Mouse (Mus musculus): ENCODE measurements around the gene Zfp553. TPM values are rescaled to one million over a fixed set of nuclear protein-coding genes. Genes with fewer than 3 reads are reported as not detected.
"Not testable (repeated sequence)": the region's sequence is repeated elsewhere in the genome, so short reads cannot be mapped to it uniquely, and the experiment has no call there.

Gene Zfp553
- total RNA-seq, 2 experiments from 2014 or later, result 6.5 to 13.8 TPM

DNA sequence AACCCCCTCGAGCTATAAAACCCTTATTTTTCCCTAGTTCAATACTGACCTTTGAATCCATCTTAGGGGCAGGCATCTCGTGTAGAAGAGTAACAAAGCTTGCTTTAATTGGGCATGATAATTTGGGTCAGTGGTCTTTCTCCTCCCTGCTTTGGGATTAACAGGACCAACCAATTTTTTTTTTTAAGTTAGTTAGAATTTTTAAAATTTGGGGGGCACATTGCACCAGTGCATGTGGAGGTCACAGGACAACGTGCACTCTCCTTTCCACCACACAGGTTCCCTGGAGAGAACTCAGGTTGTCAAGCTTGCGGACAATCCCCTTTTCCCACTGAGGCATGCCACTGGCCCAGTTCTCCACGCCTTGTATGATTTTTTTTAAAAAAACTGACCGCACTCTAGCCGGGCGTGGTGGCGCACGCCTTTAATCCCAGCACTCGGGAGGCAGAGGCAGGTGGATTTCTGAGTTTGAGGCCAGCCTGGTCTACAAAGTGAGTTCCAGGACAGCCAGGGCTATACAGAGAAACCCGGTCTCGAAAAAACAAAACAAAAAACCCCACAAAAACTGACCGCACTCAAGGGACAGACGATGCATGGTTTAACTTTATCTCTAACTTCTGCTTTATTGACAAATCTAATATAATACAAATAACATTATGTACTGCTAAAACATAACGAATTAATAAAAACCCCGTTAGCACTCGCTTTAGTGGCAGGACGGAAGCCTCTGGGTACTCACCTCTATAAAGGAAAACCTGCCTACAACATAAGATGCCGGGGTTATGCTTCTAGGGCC, 837 bp upstream of the Zfp553 start:
- no peak for ATAC-seq (replicated peaks; ENCODE audit: poor library complexity)

DNA sequence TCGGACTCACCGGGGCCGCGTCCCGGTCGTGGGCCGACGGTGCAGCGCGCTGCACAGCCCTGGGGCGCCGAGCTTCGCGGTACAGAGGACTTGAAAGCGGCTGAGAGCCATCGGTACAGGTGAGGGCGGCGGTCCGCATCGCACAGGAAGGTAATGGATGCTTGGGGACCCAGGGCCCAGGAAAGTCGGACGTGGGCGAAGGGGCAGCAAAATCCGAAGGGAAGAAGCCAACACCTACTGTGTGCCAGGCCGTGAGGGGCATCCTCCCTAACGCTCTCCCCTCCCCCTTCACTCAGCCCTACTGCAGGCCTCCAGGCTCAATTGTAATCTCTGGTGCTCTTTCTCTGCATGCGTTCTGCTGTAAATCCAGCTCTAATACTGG, 498 bp downstream of the Zfp553 start:
- peak; percentile 12; the same call in 1 of the 2 replicates for ATAC-seq (replicated peaks; ENCODE audit: poor library complexity)

DNA sequence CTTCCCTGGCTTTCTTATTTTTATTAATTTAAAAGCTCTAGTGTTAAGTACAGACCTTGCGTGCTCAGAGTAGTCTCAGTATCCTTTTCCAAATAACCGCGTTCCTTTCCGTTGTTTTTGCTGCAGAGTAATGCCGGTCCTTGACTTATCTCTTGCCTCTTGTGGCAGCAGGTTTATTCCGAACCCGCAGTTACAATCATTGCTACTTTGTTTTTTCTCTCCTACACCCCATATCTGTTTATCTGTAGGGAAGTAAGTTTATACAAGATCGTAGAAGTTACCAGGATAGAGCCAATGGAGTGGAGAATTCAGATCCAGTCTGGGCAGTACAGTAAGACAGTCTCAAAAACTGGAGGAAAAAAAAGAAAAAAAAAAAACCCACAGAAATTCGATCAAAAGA, 904 bp downstream of the Zfp553 start:
- no peak for ATAC-seq (replicated peaks; ENCODE audit: poor library complexity)

DNA sequence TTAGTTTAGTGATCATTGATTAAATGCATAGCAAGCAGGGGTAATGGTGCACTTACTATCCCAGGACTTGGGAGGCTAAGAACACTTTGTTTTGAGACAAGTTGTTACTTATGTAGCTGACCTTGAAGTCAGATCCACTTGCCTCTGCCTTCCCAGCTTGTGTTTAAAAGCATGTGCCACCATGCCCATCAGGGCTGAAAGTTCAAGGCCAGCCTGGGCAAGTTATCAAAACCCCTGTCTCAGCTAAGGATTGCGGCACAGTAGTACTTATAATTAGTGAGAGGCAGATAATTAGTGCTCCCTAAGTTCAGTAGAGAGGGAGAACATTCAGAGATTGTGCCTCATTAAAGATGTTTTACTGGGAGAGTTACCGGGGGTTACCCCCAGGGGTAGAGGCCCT, 1.9 kb downstream of the Zfp553 start:
- no peak for ATAC-seq (replicated peaks; ENCODE audit: poor library complexity)

DNA sequence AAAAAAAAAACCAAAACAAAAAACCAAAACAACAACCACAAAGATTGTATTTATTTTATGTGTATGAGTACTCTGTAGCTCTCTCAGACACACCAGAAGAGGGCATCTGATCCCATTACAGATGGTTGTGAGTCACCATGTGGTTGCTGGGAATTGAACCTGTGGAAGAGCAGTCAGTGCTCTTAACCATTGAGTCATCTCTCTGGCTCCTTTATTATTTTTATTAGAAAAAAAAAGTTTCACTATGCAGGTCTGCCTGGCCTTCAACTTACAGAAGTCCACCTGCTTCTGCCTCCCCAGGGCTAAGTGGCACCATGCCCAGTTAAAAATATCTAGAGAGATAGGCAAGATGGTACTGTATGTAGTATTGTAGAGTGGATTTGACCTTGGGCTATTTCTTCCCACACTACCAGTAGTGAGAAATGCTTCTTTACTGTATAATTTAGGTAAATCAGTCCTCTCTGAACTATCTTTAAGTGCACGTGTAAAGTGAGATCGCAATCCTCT, 10.6 kb downstream of the Zfp553 start:
- ATAC-seq (replicated peaks; ENCODE audit: poor library complexity), result 0 out of 2 replicates have a peak, but pooled peaks have one; percentile 8

DNA sequence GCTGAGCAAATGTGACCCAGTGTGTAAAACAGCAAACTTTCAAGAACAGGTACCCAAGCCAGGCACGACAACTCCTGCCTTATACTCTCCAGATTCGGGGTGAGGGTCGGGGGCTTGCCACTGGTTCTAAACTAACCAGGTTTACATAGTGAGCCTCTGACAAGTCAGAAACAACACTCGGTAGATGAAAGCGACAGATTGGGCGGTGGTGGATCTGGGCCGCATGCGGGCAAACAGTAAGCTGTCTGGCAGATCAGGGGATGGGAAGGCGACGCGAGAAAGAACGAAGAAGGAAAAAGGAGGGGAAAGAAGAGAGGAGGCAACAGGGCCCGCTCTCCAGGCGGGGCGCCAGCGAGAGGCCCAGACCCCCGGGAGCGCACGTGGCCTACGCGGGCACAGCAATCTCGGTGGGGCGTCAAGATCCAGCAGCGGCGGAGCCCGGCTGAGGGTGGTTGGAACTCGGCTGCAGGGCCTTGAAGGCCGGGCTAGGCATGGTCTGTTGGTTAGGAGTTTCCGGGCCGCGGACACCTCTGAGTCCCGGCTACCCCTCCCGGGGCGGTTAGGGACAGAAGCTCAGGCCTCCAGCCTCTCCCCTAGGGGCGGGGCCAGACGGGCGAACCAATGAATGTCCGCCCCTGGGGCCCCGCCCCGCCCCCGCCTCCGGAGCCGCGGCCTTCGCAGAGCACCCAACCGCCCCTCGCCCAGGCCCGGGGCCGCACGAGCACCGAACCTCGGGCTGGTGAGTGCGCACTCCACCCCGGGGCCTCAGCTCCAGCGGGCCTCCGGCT, 11.2 kb downstream of the Zfp553 start, which contains the start of gene Zfp771:
TSS of gene Zfp771 (plus strand) at position 405 of the 788 bp plus-strand sequence.
- peak; percentile 92 for ATAC-seq (replicated peaks; ENCODE audit: poor library complexity)

DNA sequence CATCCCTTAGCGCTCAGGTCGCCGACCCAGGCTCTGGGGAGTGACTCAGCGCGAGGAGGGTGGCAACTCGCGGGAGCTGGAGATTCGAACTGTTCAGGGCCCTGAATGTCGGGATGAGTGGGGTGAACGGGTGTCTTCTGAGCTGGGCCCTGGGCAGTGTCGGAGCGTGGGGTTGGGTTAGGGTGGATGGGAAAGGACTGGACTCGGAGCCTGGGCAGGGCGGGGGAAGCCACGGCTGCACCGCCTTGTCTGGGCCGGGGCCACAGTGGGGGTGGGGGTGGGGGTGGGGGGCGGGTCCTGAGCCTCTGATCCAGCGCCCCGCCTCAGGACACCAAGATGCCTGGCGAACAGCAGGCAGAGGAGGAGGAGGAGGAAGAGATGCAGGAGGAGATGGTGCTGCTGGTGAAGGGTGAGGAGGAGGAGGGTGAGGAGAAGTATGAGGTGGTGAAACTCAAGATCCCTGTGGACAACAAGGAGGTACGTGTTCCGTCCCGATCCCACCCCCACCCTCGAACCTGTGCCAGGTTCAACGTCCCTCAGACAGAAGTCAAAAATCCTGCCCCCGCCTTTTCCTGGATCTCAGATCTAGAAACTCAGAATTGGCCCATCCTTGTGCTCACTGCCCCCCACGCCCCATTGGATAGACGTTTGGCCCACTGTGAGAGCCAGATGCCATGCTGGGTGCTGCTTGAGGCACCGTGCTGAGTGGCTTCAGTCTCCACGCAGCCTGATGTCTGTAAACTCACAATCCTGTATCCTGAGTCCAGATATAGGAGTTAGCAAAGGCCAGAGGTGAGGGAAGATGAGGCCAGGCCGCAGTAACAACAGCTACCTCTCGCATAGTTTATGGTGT, 12.0 kb downstream of the Zfp553 start:
- ATAC-seq (replicated peaks; ENCODE audit: poor library complexity), result no peak; the same call in none of the 2 replicates

DNA sequence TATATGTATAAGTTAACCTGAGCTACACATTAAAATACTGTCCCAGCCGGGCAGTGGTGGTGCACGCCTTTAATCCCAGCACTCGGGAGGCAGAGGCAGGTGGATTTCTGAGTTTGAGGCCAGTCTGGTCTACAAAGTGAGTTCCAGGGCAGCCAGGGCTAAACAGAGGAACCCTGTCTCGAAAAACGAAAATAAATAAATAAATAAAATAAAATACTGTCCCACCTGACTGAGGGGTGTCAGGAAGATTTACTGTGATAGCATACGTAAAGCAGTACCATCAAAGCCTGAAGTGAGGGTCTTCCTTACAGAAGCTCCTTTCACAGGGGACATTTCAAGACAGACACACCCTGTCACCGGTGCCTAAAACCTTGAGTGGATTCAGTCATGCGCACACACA, 17.6 kb downstream of the Zfp553 start:
- not testable (repeated sequence) for ATAC-seq (replicated peaks; ENCODE audit: poor library complexity)

DNA sequence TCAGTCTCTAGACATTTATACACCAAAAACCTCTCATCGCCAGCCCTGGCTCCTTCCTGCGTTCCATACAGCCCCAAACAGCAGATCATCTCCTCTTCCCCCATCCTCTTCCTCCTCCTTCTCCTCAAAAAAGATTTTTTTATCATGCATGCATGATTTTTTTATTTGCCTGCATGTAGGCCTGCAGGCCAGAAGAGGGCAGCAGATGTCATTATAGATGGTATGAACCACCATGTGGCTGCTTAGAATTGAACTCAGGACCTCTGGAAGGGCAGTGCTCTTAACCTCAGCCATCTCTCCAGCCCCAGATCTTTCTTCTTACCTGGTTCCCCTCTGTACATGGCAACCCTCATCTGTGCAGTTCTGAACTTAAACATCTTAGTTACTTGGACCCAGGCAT, 19.6 kb downstream of the Zfp553 start:
- ATAC-seq (replicated peaks; ENCODE audit: poor library complexity), result peak; percentile 14; the same call in 1 of the 2 replicates

DNA sequence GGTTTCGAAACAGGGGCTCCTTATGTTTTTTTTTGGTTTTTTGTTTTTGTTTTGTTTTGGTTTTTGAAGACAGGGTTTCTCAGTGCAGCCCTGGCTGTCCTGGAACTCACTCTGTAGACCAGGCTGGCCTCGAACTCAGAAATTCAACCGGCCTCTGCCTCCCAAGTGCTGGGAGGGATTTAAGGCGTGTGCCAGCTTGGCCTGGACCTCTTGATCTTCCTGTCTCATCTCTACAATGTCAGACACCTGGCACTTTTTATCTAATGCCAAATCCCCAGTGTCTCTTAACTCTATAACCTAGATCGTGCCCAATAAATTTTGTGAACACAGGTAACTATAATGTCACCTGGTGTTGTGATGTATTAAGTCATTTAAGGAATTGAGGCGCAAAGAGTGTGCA, 20.5 kb downstream of the Zfp553 start:
- no peak for ATAC-seq (replicated peaks; ENCODE audit: poor library complexity)

DNA sequence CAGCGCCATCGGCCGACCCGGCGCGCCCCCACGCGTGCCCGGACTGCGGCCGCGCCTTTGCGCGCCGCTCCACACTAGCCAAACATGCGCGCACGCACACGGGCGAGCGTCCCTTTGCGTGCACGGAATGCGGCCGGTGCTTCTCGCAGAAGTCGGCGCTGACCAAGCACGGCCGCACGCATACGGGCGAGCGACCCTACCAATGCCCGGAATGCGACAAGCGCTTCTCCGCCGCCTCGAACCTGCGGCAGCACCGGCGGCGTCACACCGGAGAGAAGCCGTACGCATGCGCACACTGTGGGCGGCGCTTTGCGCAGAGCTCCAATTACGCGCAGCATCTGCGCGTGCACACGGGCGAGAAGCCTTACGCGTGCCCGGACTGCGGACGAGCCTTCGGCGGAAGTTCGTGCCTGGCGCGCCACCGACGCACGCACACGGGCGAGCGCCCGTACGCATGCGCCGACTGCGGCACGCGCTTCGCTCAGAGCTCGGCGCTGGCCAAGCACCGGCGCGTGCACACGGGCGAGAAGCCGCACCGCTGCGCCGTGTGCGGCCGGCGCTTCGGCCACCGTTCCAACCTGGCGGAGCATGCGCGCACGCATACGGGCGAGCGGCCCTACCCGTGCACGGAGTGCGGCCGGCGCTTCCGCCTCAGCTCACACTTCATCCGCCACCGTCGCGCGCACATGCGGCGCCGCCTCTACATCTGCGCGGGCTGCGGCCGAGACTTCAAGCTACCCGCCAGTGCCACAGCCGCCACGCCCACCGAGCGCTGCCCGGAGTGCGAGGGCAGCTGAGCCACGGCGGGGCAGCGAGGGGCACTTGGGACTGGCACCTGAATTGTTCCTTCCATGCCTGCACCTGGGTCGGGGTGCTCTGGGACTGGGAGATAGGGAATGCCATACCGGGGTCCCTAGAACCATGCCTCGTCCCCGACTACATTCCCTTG, 21.2 kb downstream of the Zfp553 start:
- peak; percentile 77 for ATAC-seq (replicated peaks; ENCODE audit: poor library complexity)

DNA sequence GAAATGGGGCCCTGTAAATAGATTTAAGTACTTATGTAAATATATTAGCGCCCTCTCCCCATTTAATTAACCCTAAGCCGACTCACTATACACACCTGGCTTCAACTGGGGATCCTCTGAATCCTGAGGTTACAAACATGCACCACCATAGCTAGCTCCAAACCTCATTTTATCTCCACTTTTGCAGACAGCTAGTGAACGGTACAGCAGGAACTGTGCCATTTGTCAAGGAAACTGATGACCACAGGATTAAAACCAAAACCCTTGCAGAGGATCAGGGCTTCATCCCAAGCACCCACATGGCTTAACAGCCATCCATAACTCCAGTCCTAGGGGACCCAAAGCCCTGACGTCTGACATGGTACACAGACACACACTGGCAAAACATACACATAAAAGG, 22.1 kb downstream of the Zfp553 start:
- no peak for ATAC-seq (replicated peaks; ENCODE audit: poor library complexity)

DNA sequence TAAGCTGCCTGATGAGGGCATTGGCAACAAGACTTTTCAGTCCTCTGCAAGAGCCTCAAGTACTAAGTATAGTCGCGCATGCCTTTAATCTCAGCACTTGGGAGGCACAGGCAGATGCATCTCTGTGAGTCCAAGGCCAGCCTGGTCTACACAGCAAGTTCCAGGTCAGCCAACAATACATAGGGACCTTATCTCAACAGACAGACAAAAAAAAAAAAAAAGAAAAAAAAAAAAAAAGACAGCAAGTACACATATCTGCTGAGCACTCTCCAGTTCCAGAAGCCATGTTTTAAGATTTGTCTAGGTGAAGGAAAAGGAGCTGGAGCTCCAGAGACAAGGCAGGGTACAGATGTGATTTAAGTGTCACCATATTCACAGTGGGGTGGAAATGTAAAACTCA, 23.1 kb downstream of the Zfp553 start:
- ATAC-seq (replicated peaks; ENCODE audit: poor library complexity), result no peak

DNA sequence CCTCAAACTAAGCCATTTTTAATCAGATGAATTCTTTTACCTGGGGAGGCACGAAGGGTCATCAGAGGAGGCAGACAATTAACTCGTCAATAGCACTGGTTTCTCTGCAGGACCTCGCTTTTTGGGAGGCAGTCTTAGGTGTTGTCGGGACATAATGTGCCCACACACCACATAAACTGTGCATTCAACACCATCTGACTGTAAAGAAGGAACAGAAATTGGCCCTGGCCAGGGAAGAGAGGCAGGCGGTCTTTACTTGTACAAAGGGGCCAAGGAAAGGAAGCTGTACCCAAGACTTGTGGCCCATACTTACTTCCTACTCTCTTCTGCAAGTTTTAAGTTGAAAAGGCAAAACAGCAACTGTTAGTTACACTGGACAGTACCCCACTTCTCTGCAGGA, 23.7 kb downstream of the Zfp553 start:
- no peak for ATAC-seq (replicated peaks; ENCODE audit: poor library complexity)

DNA sequence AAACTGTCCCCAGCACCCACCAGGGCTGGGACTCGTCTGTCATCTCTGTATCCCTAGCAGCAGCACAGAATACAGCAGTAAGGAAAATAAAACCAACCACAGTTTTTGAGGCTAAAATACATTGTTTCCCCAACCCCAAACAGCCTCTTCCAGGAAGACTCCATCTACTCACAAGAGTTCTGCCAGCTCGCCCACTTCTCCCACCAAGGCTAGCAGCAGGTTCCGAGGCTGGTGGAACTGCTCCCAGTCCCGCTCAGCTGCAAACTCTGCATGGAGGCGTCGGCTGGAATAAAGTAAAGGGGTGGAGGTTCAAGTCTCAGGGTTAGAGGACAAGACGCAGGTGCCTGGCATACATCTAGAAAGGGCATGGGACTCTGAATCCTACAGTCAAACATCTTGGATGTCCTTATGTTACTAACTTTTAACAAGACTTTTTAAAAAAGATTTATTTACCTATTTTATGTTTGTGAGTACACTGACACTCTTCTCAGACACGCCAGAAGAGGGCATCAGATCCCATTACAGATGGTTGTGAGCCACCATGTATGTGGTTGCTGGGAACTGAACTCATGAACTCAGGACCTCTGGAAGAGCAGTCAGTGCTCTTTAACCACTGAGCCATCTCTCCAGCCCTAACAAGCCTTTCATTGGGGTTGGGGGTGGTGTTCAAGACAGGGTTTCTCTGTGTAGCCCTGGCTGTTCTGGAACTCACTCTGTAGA, 26.5 kb downstream of the Zfp553 start:
- no peak for ATAC-seq (replicated peaks; ENCODE audit: poor library complexity)

DNA sequence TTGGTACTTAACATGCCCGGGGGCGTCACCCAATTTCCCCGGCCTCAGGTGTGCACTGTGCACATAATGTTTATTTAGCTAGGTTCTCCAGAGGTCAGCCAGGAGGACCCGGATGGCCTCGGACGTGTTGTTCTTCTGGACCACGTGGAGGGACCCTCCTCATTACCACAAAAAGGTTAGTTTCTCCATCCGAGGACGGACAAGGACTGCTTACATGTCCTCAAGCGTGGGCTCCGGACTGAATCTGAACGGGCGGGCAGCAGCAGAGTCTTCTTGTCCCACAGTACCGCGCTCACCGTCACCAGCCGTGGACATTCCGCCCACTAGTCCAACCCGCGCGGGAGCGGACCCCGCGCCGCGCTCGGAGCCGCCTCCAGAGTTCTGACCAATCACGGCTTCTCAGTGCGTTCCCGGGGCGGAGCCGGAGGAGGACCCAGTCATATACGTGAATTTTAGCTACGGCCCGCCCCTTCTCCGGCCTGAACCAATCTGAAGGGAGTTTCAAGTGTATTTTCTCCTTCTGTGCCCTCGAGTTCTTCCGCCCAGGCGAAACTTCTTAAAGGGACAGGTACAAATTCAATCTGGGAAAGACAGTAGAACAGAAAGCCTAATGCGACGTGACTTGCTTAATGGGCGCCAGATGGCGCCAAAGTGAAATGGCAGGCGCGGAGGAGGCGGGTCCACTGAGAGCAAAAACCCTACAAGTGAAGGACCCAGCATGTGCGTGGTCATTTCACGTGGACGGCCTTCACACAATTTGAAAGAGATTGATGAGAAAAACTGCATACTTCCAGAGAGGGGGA, 27.6 kb downstream of the Zfp553 start, which contains the start of gene Dctpp1:
TSS of gene Dctpp1 (minus strand) at position 401 of the 803 bp plus-strand sequence.
- ATAC-seq (replicated peaks; ENCODE audit: poor library complexity), result peak; percentile 84

DNA sequence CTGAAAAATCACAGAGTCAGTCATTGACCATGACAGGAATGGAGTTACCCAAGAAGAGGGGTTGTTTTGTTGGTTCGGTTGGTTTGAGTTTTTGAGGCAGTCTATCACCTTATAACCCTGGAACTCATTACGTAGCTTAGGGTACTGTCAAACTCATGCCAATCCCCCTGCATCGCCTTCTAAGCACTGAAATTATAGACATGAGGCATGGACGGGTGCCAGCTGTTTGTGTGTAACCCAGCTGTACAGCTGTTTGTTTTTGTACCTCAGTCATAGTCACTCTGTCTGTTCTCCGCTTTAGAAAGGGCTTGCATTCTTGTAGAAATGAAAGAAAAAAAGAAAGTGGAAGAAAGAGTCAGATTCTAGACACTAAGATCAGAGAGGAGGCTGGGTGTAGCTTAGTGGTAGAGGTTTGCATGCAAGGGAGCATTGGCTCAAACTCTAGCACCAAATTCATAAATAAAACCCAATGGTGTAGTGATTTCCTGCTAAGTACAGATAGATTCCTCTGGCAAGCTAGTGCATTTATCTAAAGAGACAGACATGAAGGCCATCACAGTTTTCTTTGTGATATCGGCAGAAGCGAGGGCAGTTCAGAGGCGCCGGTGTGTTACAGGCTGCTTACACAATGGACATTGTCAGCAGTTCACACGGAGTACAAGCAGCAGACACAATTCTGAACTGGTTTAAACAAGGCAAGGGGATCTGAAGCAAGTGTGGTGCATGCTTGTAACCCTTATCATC, 29.5 kb downstream of the Zfp553 start:
- peak; percentile 33 for ATAC-seq (replicated peaks; ENCODE audit: poor library complexity)

All from megakaryocyte progenitor cell, adult 5-6 weeks (primary cell).